Mouse (Mus musculus) testis, adult 2 months (tissue): Measurements from ENCODE around the gene Ms4a15. TPM values are rescaled to one million over a fixed set of nuclear protein-coding genes. Genes with fewer than 3 reads are reported as not detected.

Source experiments
- H3K27ac ChIP-seq: fragments of 200-500 bp; 2 replicates; pipeline ENCODE4 v1.5.1; 2012; ENCODE audit warnings: low read depth, low read length; ENCODE audit not compliant: control insufficient read depth, insufficient read depth
- H3K27me3 ChIP-seq: fragments of 200-500 bp; 2 replicates; pipeline ENCODE4 v1.6.1; 2012; ENCODE audit warnings: mild to moderate bottlenecking, low read length, moderate library complexity; ENCODE audit not compliant: control insufficient read depth, insufficient read depth
- H3K36me3 ChIP-seq: fragments of 200-500 bp; 2 replicates; pipeline ENCODE4 v1.6.1; 2012; ENCODE audit warnings: mild to moderate bottlenecking, low read length; ENCODE audit not compliant: control insufficient read depth, insufficient read depth
- H3K4me1 ChIP-seq: fragments of 200-500 bp; 2 replicates; pipeline ENCODE4 v1.6.1; 2012; ENCODE audit warnings: low read length; ENCODE audit not compliant: control insufficient read depth, insufficient read depth
- H3K4me3 ChIP-seq: fragments of 200-500 bp; 2 replicates; pipeline ENCODE4 v1.5.1; 2012; ENCODE audit warnings: low read depth, mild to moderate bottlenecking, low read length, moderate library complexity, mixed read lengths; ENCODE audit not compliant: control insufficient read depth
- CTCF ChIP-seq: fragments of 200-500 bp; IDR thresholded peaks from 2 replicates; pipeline ENCODE4 v1.5.1; 2012; ENCODE audit warnings: low read depth, mild to moderate bottlenecking, inconsistent platforms, low read length, moderate library complexity; ENCODE audit not compliant: control insufficient read depth, insufficient read depth, insufficient replicate concordance
- POLR2A ChIP-seq: fragments of 200-500 bp; IDR thresholded peaks from 2 replicates; pipeline ENCODE4 v1.6.1; 2012; ENCODE audit warnings: low read depth, mild to moderate bottlenecking, inconsistent platforms, low read length, moderate library complexity; ENCODE audit not compliant: control insufficient read depth
- polyA plus RNA-seq: library from polyadenylated mRNA; depleted of rRNA; stranded (reverse); fragments of >200 nt; gene quantifications from 2 replicates; pipeline ENCODE4 v1.2.3, GENCODE M21; 2012

Ms4a15 gene
- polyA plus RNA-seq, 1 experiment: 0.65 TPM

DNA sequence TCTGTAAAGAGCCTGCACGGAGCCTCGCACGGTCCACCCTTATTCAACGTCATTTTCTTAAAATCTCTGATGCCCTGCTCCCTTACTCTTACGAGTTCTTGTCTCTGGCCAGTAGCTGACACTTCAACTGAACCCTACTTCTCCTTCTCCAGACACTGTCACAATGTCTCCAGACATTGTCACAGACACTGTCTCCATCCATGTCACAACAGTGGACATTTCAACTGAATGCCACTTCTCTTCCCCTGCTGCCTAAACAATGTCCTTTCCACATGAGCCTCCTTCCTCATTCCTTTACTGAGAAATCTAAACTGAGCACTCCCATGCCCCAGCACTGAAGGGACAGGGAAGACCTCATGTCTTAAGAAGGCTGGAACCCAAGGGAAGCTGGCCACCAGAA, 45.8 kb downstream of the Ms4a15 start:
- peak overlapping the region; percentile 37; the same call in 1 of the 2 replicates for H3K27ac ChIP-seq
- H3K27me3 ChIP-seq: no peaks in the 10 kb centered on the region
- peaks cover 5% of the 10 kb centered on the region for H3K4me1 ChIP-seq
- H3K36me3 ChIP-seq: no peaks in the 10 kb centered on the region; the same call in 1 of the 2 replicates
- H3K4me3 ChIP-seq: peak overlapping the region; percentile 98
- TF ChIP-seq CTCF: no peak
- no peak for TF ChIP-seq POLR2A

DNA sequence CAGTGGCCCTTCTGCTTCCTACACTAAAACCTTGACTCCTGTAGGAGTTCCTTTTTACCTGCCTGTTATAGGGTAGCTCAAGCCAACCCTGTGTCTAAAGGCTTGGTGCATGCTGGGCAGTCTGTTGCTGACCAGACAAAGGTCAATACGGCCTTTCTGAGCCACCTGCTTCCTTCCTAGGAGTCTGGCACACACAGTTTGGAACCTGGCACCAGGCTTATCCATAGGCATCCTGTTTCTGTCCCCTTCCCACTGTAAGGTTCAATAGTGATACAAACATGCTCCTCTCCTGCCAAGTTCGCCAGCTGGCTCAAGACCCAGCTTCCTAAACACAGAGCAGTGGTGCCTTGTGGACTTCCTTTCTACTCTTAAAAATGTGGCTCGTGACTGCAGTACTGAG, 46.5 kb downstream of the Ms4a15 start:
- no peak for TF ChIP-seq CTCF
- no peak for TF ChIP-seq POLR2A
- peak overlapping the region; percentile 98 for H3K4me3 ChIP-seq
- no peaks in the 10 kb centered on the region; the same call in 1 of the 2 replicates for H3K36me3 ChIP-seq
- peaks cover 5% of the 10 kb centered on the region for H3K4me1 ChIP-seq
- H3K27ac ChIP-seq: no peak overlapping the region
- H3K27me3 ChIP-seq: no peaks in the 10 kb centered on the region

DNA sequence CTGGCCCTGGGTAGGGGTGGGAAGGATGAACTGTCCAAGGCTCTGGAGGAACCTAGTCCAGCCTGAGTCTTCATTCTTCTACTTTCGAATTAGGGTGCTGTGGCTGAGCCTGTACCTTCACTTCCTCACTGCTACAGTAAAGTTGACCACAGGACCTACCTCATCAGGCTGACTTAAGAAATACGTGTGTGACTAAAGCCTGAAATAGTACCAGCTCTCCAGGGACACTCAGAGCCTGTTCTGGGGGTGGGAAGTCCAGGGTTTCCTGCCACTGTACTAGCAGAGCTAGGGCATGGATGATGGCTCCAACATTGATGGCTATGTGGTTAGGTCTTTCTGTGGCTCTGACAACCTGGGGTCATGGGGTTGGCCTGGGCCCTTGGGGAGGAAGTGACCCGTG, 49.1 kb downstream of the Ms4a15 start:
- Histone ChIP-seq H3K27ac (no peak overlapping the region), H3K4me3 (no peak overlapping the region), H3K36me3 (no peaks in the 10 kb centered on the region; the same call in 1 of the 2 replicates), H3K27me3 (no peaks in the 10 kb centered on the region), H3K4me1 (peaks cover 16% of the 10 kb centered on the region)
- no peak for TF ChIP-seq POLR2A

DNA sequence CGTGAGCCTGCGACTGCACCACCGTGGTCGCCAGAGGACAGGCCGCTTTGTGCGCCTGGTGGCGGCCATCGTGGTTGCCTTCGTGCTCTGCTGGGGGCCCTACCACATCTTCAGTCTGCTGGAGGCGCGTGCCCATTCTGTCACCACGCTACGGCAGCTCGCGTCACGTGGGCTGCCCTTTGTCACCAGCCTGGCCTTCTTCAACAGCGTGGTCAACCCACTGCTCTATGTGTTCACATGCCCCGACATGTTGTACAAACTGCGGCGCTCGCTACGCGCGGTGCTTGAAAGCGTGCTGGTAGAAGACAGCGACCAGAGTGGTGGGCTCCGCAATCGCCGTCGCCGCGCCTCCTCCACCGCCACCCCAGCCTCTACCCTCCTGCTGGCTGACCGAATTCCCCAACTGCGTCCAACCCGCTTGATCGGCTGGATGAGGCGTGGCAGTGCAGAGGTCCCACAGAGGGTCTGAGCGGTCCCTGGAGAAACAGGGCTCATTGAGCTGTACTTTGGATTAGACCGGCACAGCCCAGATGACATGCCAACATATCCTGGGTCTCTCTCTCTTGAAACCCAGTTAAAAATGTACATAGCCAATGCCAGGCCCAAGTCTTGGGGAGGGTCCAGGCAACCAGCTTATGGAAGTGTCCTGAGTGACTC, 52.1 kb downstream of the Ms4a15 start:
- H3K27me3 ChIP-seq: no peaks in the 10 kb centered on the region
- H3K27ac ChIP-seq: no peak overlapping the region
- H3K4me1 ChIP-seq: peaks cover 11% of the 10 kb centered on the region
- H3K36me3 ChIP-seq: no peaks in the 10 kb centered on the region; the same call in 1 of the 2 replicates
- TF ChIP-seq POLR2A (0 out of 2 replicates have a peak, but pooled peaks have one; percentile 3), CTCF (no peak)
- H3K4me3 ChIP-seq: peak overlapping the region; percentile 67

DNA sequence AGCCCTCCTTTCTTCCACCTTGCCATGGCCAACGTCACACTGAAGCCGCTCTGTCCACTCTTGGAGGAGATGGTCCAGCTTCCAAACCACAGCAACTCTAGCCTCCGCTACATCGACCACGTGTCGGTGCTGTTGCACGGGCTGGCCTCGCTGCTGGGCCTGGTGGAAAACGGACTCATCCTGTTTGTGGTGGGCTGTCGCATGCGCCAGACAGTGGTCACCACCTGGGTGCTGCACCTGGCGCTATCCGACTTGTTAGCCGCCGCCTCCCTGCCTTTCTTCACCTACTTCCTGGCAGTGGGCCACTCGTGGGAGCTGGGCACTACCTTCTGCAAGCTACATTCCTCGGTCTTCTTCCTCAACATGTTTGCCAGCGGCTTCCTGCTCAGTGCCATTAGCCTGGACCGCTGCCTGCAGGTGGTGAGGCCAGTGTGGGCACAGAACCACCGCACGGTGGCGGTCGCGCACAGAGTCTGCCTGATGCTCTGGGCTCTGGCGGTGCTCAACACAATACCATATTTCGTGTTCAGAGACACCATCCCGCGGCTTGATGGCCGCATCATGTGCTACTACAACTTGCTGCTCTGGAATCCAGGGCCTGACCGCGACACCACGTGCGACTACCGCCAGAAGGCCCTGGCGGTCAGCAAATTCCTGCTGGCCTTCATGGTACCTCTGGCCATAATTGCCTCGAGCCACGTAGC, 52.8 kb downstream of the Ms4a15 start:
- H3K27me3 ChIP-seq: no peaks in the 10 kb centered on the region
- peak; percentile 81 for TF ChIP-seq CTCF
- TF ChIP-seq POLR2A: 0 out of 2 replicates have a peak, but pooled peaks have one; percentile 6
- H3K4me1 ChIP-seq: peaks cover 11% of the 10 kb centered on the region
- H3K4me3 ChIP-seq: peak overlapping the region; percentile 67
- H3K27ac ChIP-seq: no peak overlapping the region
- H3K36me3 ChIP-seq: no peaks in the 10 kb centered on the region; the same call in 1 of the 2 replicates

DNA sequence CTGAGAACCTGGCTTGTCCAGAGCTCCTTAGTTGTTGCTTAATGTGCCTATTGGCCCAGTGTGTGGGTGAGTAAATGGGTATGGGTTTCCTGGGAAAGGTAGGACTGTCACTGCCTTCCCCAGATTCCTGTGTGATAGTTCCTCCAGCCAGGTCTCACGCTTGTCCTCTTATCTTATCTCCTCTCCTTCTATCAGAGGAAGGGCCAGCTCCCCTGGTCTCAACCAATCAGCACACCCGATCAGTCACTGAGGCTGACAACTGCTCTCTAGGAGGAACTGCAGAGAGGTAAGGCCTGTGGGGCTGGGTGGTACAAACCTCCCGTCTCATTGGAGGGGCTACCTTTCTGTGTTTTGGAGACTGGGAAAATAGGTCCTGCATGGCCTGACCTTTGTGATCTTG, 54.3 kb downstream of the Ms4a15 start:
- Histone ChIP-seq H3K36me3 (no peaks in the 10 kb centered on the region; the same call in 1 of the 2 replicates), H3K4me3 (no peak overlapping the region), H3K27me3 (no peaks in the 10 kb centered on the region), H3K27ac (no peak overlapping the region), H3K4me1 (peaks cover 11% of the 10 kb centered on the region)
- TF ChIP-seq CTCF: no peak
- TF ChIP-seq POLR2A: no peak

DNA sequence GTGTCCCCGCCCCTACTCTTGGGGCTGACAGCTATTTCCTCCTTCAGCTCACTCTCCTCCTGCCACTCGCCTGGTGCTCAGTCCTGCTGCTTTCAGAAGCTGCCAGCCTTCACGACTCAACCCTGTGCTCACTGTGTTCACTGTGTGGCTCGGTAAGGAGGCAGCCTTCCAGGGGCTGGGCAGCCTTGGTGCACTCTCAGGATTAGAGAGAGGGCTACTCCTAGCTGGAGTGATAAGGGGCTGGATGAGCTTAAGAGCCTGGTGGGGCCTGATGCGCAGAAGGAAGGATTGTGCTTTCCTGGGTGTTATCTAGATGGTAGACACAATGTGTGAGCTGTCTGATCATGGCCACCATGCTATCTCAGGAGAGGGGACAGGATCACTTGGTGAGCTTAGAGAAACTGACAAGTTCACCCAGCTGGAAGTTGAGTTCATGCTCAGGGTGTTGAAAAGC, 55.9 kb downstream of the Ms4a15 start, which contains the start of gene Ptgdr2:
Gene Ptgdr2, plus strand, starts transcription at position 51 of the 454 bp plus-strand sequence.
- no peaks in the 10 kb centered on the region for H3K27me3 ChIP-seq
- TF ChIP-seq POLR2A (no peak), CTCF (no peak)
- H3K4me1 ChIP-seq: peaks cover 11% of the 10 kb centered on the region
- no peak within 1 kb of the TSS for H3K27ac ChIP-seq
- H3K36me3 ChIP-seq: no peaks in the 10 kb centered on the region
- no peak within 1 kb of the TSS for H3K4me3 ChIP-seq
